20 mouse cellular contexts compared by ENCODE assay signal in the genomic region with DNA sequence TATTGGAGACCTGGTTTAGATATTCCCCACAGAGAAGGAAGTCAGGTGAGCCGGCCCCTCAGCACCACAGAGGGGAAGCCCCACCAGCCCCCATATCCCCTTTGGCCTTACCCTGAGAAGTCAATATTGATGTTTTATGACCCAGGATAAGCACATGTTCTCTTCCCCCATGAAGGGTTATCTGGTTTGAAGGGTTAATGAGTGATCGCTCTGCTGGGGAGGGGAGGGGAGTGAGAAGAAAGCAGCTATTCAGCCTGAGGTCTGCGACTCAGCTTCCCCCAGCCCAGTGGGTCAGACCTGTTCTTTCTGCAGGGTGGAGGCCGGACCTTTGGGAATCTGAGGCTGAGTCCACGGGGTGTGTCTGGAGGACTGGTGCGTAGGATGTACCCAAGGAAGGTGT.
A peak's percentile ranks its signal among the peaks of the same experiment; 100 is the strongest.
DNase-seq lines count a peak whose midpoint lies in the region; ATAC-seq and TF ChIP-seq lines count a peak whose summit lies in the region.
"Had no signal": no experiment of that assay in that cellular context is flagged by ENCODE, and none has a peak within 500 bp of the region (broad histone marks: within the 10 kb centered on the region; RNA-seq: fewer than 3 reads in every experiment).

No protein-coding gene starts in this region.

- no peaks in the 10 kb centered on the region for H3K36me3 ChIP-seq in liver, embryonic 11.5 days (ENCODE audit: control insufficient read depth, insufficient read depth, low read length)
- no peaks in the 10 kb centered on the region for H3K36me3 ChIP-seq in liver, postnatal 0 days (replicated peaks; ENCODE audit: insufficient read depth, low read length)
- H3K36me3 ChIP-seq in intestine, embryonic 14.5 days (ENCODE audit: control insufficient read depth, insufficient read depth, low read length), result no peaks in the 10 kb centered on the region
- no peaks in the 10 kb centered on the region for H3K36me3 ChIP-seq in intestine, embryonic 16.5 days (ENCODE audit: control insufficient read depth, insufficient read depth, low read length)
- no peaks in the 10 kb centered on the region for H3K36me3 ChIP-seq in stomach, embryonic 15.5 days
- no peaks in the 10 kb centered on the region for H3K36me3 ChIP-seq in forebrain, embryonic 14.5 days (ENCODE audit: control insufficient read depth, insufficient read depth, low read length)
- H3K36me3 ChIP-seq in midbrain, embryonic 15.5 days (replicated peaks), result no peaks in the 10 kb centered on the region
- H3K36me3 ChIP-seq: embryonic facial prominence, embryonic 13.5 days; midbrain, embryonic 12.5 days had no signal

- WGBS in liver, embryonic 11.5 days, result 48% methylated on average over 6 of the region's 6 CpGs
- 53% methylated on average over 6 of the region's 6 CpGs for WGBS in liver, postnatal 0 days (ENCODE audit: insufficient replicate concordance)
- WGBS in intestine, embryonic 14.5 days, result 51% methylated on average over 6 of the region's 6 CpGs
- 48% methylated on average over 6 of the region's 6 CpGs for WGBS in intestine, embryonic 16.5 days
- whole genome bisulfite sequencing in stomach, embryonic 15.5 days, result 54% methylated on average over 6 of the region's 6 CpGs
- 67% methylated on average over 6 of the region's 6 CpGs for WGBS in forebrain, embryonic 14.5 days
- 75% methylated on average over 6 of the region's 6 CpGs for WGBS in midbrain, embryonic 15.5 days

- TF ChIP-seq CTCF in liver, postnatal 0 days (IDR thresholded peaks at IDR 0.05; ENCODE audit: low read depth), result no peak

- no peak for DNase-seq in liver, embryonic 11.5 days (ENCODE audit: low spot score)
- no peak for DNase-seq in liver, postnatal 0 days
- peak; percentile 72 for DNase-seq in intestine, embryonic 14.5 days (ENCODE audit: low spot score)
- DNase-seq in forebrain, embryonic 14.5 days (ENCODE audit: low spot score), result no peak
- DNase-seq: adrenal gland, adult 8-10 months; cerebellum, adult 11-12 months; cerebellum, postnatal 10 days; heart, postnatal 4 days; kidney, adult 8-10 months; lung, postnatal 14 days; right cerebral cortex, postnatal 14 days had no signal

- ATAC-seq in liver, embryonic 11.5 days (replicated peaks; ENCODE audit: low FRiP score), result peak; percentile 19; the same call in 1 of the 2 replicates
- no peak for ATAC-seq in liver, postnatal 0 days
- ATAC-seq in intestine, embryonic 14.5 days (replicated peaks; ENCODE audit: low FRiP score, low TSS enrichment, low read depth), result peak; percentile 65
- ATAC-seq in intestine, embryonic 16.5 days, result peak; percentile 58
- ATAC-seq in stomach, embryonic 15.5 days (ENCODE audit: insufficient read depth, low FRiP score, low read depth), result peak; percentile 64
- ATAC-seq in forebrain, embryonic 14.5 days, result no peak
- no peak for ATAC-seq in midbrain, embryonic 15.5 days (replicated peaks)
- ATAC-seq: activated CD4-positive, CD25-positive, alpha-beta regulatory T cell, adult 4 months; forebrain, embryonic 13.5 days; hindbrain, embryonic 16.5 days had no signal

- no peak overlapping the region for H3K4me2 ChIP-seq in liver, embryonic 11.5 days
- no peak overlapping the region for H3K4me2 ChIP-seq in liver, postnatal 0 days (ENCODE audit: low read depth, low read length)
- peak overlapping the region; percentile 30 for H3K4me2 ChIP-seq in intestine, embryonic 14.5 days (ENCODE audit: low read length)
- H3K4me2 ChIP-seq in intestine, embryonic 16.5 days (ENCODE audit: low read depth, low read length), result peak overlapping the region; percentile 48
- peak overlapping the region; percentile 34 for H3K4me2 ChIP-seq in stomach, embryonic 15.5 days
- H3K4me2 ChIP-seq in forebrain, embryonic 14.5 days (ENCODE audit: low read length), result no peak overlapping the region
- no peak overlapping the region for H3K4me2 ChIP-seq in midbrain, embryonic 15.5 days
- H3K4me2 ChIP-seq: embryonic facial prominence, embryonic 13.5 days; forebrain, embryonic 13.5 days; midbrain, embryonic 12.5 days had no signal

- peak overlapping the region; percentile 56; the same call in 1 of the 2 replicates for H3K27ac ChIP-seq in liver, embryonic 11.5 days (ENCODE audit: low read depth, low read length)
- H3K27ac ChIP-seq in liver, postnatal 0 days (ENCODE audit: low read depth), result no peak overlapping the region
- H3K27ac ChIP-seq in intestine, embryonic 14.5 days (ENCODE audit: low read depth), result peak overlapping the region; percentile 76
- peak overlapping the region; percentile 97 for H3K27ac ChIP-seq in intestine, embryonic 16.5 days (ENCODE audit: low read length)
- peak overlapping the region; percentile 91 for H3K27ac ChIP-seq in stomach, embryonic 15.5 days
- H3K27ac ChIP-seq in forebrain, embryonic 14.5 days (ENCODE audit: low read depth, low read length), result no peak overlapping the region
- H3K27ac ChIP-seq in midbrain, embryonic 15.5 days, result no peak overlapping the region
- H3K27ac ChIP-seq: embryonic facial prominence, embryonic 13.5 days; forebrain, embryonic 13.5 days; left cerebral cortex, adult 2 months; midbrain, embryonic 12.5 days had no signal

- H3K9ac ChIP-seq in liver, embryonic 11.5 days (ENCODE audit: low read depth, low read length), result no peak overlapping the region
- no peak overlapping the region for H3K9ac ChIP-seq in liver, postnatal 0 days (replicated peaks)
- H3K9ac ChIP-seq in intestine, embryonic 14.5 days (ENCODE audit: low read length), result no peak overlapping the region; the same call in 1 of the 2 replicates
- peak overlapping the region; percentile 47; the same call in 1 of the 2 replicates for H3K9ac ChIP-seq in intestine, embryonic 16.5 days (ENCODE audit: low read depth, low read length)
- H3K9ac ChIP-seq in stomach, embryonic 15.5 days, result no peak overlapping the region
- H3K9ac ChIP-seq in forebrain, embryonic 14.5 days (ENCODE audit: low read length), result no peak overlapping the region
- H3K9ac ChIP-seq in midbrain, embryonic 15.5 days, result no peak overlapping the region
- H3K9ac ChIP-seq: embryonic facial prominence, embryonic 13.5 days; forebrain, embryonic 13.5 days; midbrain, embryonic 12.5 days had no signal

- no peak for TF ChIP-seq EP300 in liver, postnatal 0 days (IDR thresholded peaks at IDR 0.05; ENCODE audit: low read depth)

- no peak overlapping the region for H3K4me3 ChIP-seq in liver, embryonic 11.5 days (ENCODE audit: low read depth, low read length)
- no peak overlapping the region for H3K4me3 ChIP-seq in liver, postnatal 0 days (ENCODE audit: low read depth, low read length)
- peak overlapping the region; percentile 8; the same call in 1 of the 2 replicates for H3K4me3 ChIP-seq in intestine, embryonic 14.5 days (ENCODE audit: low read depth, low read length)
- peak overlapping the region; percentile 27 for H3K4me3 ChIP-seq in intestine, embryonic 16.5 days (ENCODE audit: low read length)
- H3K4me3 ChIP-seq in stomach, embryonic 15.5 days (replicated peaks), result 0 out of 2 replicates have a peak overlapping the region, but pooled peaks have one; percentile 1
- no peak overlapping the region for H3K4me3 ChIP-seq in forebrain, embryonic 14.5 days (ENCODE audit: low read depth, low read length)
- no peak overlapping the region for H3K4me3 ChIP-seq in midbrain, embryonic 15.5 days
- H3K4me3 ChIP-seq: embryonic facial prominence, embryonic 13.5 days; forebrain, embryonic 13.5 days; left cerebral cortex, adult 2 months; midbrain, embryonic 12.5 days had no signal

- H3K27me3 ChIP-seq in liver, embryonic 11.5 days (replicated peaks; ENCODE audit: control insufficient read depth, insufficient read depth, low read length), result no peaks in the 10 kb centered on the region
- no peaks in the 10 kb centered on the region for H3K27me3 ChIP-seq in liver, postnatal 0 days (ENCODE audit: insufficient read depth, low read length)
- H3K27me3 ChIP-seq in intestine, embryonic 14.5 days (replicated peaks; ENCODE audit: control insufficient read depth, insufficient read depth, low read length), result no peaks in the 10 kb centered on the region
- no peaks in the 10 kb centered on the region for H3K27me3 ChIP-seq in intestine, embryonic 16.5 days (replicated peaks; ENCODE audit: control insufficient read depth, insufficient read depth, low read length)
- no peaks in the 10 kb centered on the region for H3K27me3 ChIP-seq in stomach, embryonic 15.5 days (replicated peaks)
- no peaks in the 10 kb centered on the region for H3K27me3 ChIP-seq in forebrain, embryonic 14.5 days (replicated peaks; ENCODE audit: control insufficient read depth, insufficient read depth, low read length)
- no peaks in the 10 kb centered on the region for H3K27me3 ChIP-seq in midbrain, embryonic 15.5 days (replicated peaks)
- H3K27me3 ChIP-seq: embryonic facial prominence, embryonic 13.5 days; forebrain, embryonic 13.5 days had no signal

- peaks cover 9% of the 10 kb centered on the region for H3K4me1 ChIP-seq in liver, embryonic 11.5 days (replicated peaks; ENCODE audit: control insufficient read depth, insufficient read depth, low read length)
- H3K4me1 ChIP-seq in liver, postnatal 0 days (ENCODE audit: insufficient read depth), result peaks cover 21% of the 10 kb centered on the region
- H3K4me1 ChIP-seq in intestine, embryonic 14.5 days (replicated peaks; ENCODE audit: control insufficient read depth, insufficient read depth, low read length), result no peaks in the 10 kb centered on the region
- peaks cover 20% of the 10 kb centered on the region for H3K4me1 ChIP-seq in intestine, embryonic 16.5 days (ENCODE audit: control insufficient read depth, insufficient read depth, low read length)
- peaks cover 10% of the 10 kb centered on the region for H3K4me1 ChIP-seq in stomach, embryonic 15.5 days
- no peaks in the 10 kb centered on the region for H3K4me1 ChIP-seq in forebrain, embryonic 14.5 days (ENCODE audit: control insufficient read depth, insufficient read depth, low read length)
- H3K4me1 ChIP-seq in midbrain, embryonic 15.5 days, result no peaks in the 10 kb centered on the region

- H3K9me3 ChIP-seq in liver, embryonic 11.5 days (ENCODE audit: control insufficient read depth, low read length), result no peaks in the 10 kb centered on the region
- H3K9me3 ChIP-seq in liver, postnatal 0 days (ENCODE audit: low read length), result no peaks in the 10 kb centered on the region
- H3K9me3 ChIP-seq in intestine, embryonic 14.5 days (ENCODE audit: control insufficient read depth, low read length), result no peaks in the 10 kb centered on the region
- H3K9me3 ChIP-seq in intestine, embryonic 16.5 days (ENCODE audit: control insufficient read depth, low read length), result no peaks in the 10 kb centered on the region
- no peaks in the 10 kb centered on the region for H3K9me3 ChIP-seq in stomach, embryonic 15.5 days
- no peaks in the 10 kb centered on the region for H3K9me3 ChIP-seq in forebrain, embryonic 14.5 days (replicated peaks; ENCODE audit: control insufficient read depth, low read length)
- no peaks in the 10 kb centered on the region for H3K9me3 ChIP-seq in midbrain, embryonic 15.5 days
- H3K9me3 ChIP-seq: embryonic facial prominence, embryonic 13.5 days; forebrain, embryonic 13.5 days; midbrain, embryonic 12.5 days had no signal

Comparison
In these comparisons a context has a peak if more than half of its experiments do, and no peak if none do; other contexts are left out.
1. ATAC-seq: peak in liver, embryonic 11.5 days (single experiment), intestine, embryonic 14.5 days (single experiment), intestine, embryonic 16.5 days (single experiment) and stomach, embryonic 15.5 days (single experiment); none in liver, postnatal 0 days (single experiment), forebrain, embryonic 14.5 days (single experiment) and midbrain, embryonic 15.5 days (single experiment).
2. H3K27ac ChIP-seq: peak in liver, embryonic 11.5 days (single experiment), intestine, embryonic 14.5 days (single experiment), intestine, embryonic 16.5 days (single experiment) and stomach, embryonic 15.5 days (single experiment); none in liver, postnatal 0 days (single experiment), forebrain, embryonic 14.5 days (single experiment) and midbrain, embryonic 15.5 days (single experiment).
3. H3K4me2 ChIP-seq: peak in intestine, embryonic 14.5 days (single experiment), intestine, embryonic 16.5 days (single experiment) and stomach, embryonic 15.5 days (single experiment); none in liver, embryonic 11.5 days (single experiment), liver, postnatal 0 days (single experiment), forebrain, embryonic 14.5 days (single experiment) and midbrain, embryonic 15.5 days (single experiment).
4. H3K4me3 ChIP-seq: peak in intestine, embryonic 14.5 days (single experiment), intestine, embryonic 16.5 days (single experiment) and stomach, embryonic 15.5 days (single experiment); none in liver, embryonic 11.5 days (single experiment), liver, postnatal 0 days (single experiment), forebrain, embryonic 14.5 days (single experiment) and midbrain, embryonic 15.5 days (single experiment).